Mouse (Mus musculus): ENCODE measurements around the gene Rnd3. TPM values are rescaled to one million over a fixed set of nuclear protein-coding genes. Genes with fewer than 3 reads are reported as not detected.

Rnd3 gene
- total and polyA plus RNA-seq, 2 experiments from 2014 or later, result 70.4 to 88.9 TPM

GRCm38 (mm10) chr2:51139912-51140446 is 8.9 kb downstream of the Rnd3 start:
- WGBS, result 22% methylated on average over 6 of the region's 6 CpGs
- H3K27ac ChIP-seq (ENCODE audit: low read depth, low read length), result no peak overlapping the region
- no peaks in the 10 kb centered on the region for H3K27me3 ChIP-seq (ENCODE audit: insufficient read depth, low read length)
- no peak for TF ChIP-seq CTCF (IDR thresholded peaks at IDR 0.05)
- no peak for DNase-seq (ENCODE audit: low spot score)
- H3K36me3 ChIP-seq (ENCODE audit: insufficient read depth, low read length), result peaks cover 11% of the 10 kb centered on the region
- H3K4me3 ChIP-seq (ENCODE audit: low read depth, low read length), result peak overlapping the region; percentile 20; the same call in 1 of the 2 replicates
- no peaks in the 10 kb centered on the region for H3K9me3 ChIP-seq (ENCODE audit: low read length)
- peaks cover 14% of the 10 kb centered on the region for H3K4me1 ChIP-seq (ENCODE audit: insufficient read depth, low read length)
- no peak overlapping the region for H3K9ac ChIP-seq (replicated peaks; ENCODE audit: low read length, poor library complexity, severe bottlenecking)
- H3K4me2 ChIP-seq (ENCODE audit: low read depth, low read length, poor library complexity, severe bottlenecking), result peak overlapping the region; percentile 30
- no peak for ATAC-seq (ENCODE audit: low FRiP score)

GRCm38 (mm10) chr2:51139218-51139911 is 9.5 kb downstream of the Rnd3 start:
- Histone ChIP-seq H3K4me2 (ENCODE audit: low read depth, low read length, poor library complexity, severe bottlenecking) (peak overlapping the region; percentile 5; the same call in 1 of the 2 replicates), H3K27ac (ENCODE audit: low read depth, low read length) (no peak overlapping the region), H3K9me3 (ENCODE audit: low read length) (no peaks in the 10 kb centered on the region), H3K9ac (replicated peaks; ENCODE audit: low read length, poor library complexity, severe bottlenecking) (no peak overlapping the region), H3K27me3 (ENCODE audit: insufficient read depth, low read length) (no peaks in the 10 kb centered on the region), H3K36me3 (ENCODE audit: insufficient read depth, low read length) (peaks cover 17% of the 10 kb centered on the region), H3K4me3 (ENCODE audit: low read depth, low read length) (no peak overlapping the region), H3K4me1 (ENCODE audit: insufficient read depth, low read length) (peaks cover 14% of the 10 kb centered on the region)
- TF ChIP-seq CTCF (IDR thresholded peaks at IDR 0.05), result no peak
- ATAC-seq (ENCODE audit: low FRiP score), result peak; percentile 52; the same call in 1 of the 2 replicates
- 18% methylated on average over 5 of the region's 5 CpGs for WGBS
- peak; percentile 68 for DNase-seq (ENCODE audit: low spot score)

GRCm38 (mm10) chr2:51137726-51138125 is 11.2 kb downstream of the Rnd3 start:
- H3K27me3 ChIP-seq (ENCODE audit: insufficient read depth, low read length), result no peaks in the 10 kb centered on the region
- TF ChIP-seq CTCF (IDR thresholded peaks at IDR 0.05), result no peak
- no peak overlapping the region for H3K27ac ChIP-seq (ENCODE audit: low read depth, low read length)
- DNase-seq (ENCODE audit: low spot score), result no peak
- ATAC-seq (ENCODE audit: low FRiP score), result no peak
- H3K36me3 ChIP-seq (ENCODE audit: insufficient read depth, low read length), result peaks cover 22% of the 10 kb centered on the region
- 53% methylated on average over 4 of the region's 4 CpGs for WGBS
- no peak overlapping the region for H3K4me3 ChIP-seq (ENCODE audit: low read depth, low read length)
- H3K9me3 ChIP-seq (ENCODE audit: low read length), result no peaks in the 10 kb centered on the region
- H3K4me2 ChIP-seq (ENCODE audit: low read depth, low read length, poor library complexity, severe bottlenecking), result no peak overlapping the region
- peaks cover 14% of the 10 kb centered on the region for H3K4me1 ChIP-seq (ENCODE audit: insufficient read depth, low read length)
- H3K9ac ChIP-seq (replicated peaks; ENCODE audit: low read length, poor library complexity, severe bottlenecking), result no peak overlapping the region

GRCm38 (mm10) chr2:51132181-51132580 is 16.7 kb downstream of the Rnd3 start:
- H3K4me1 ChIP-seq (ENCODE audit: insufficient read depth, low read length), result no peaks in the 10 kb centered on the region
- DNase-seq (ENCODE audit: low spot score) (no peak), ATAC-seq (ENCODE audit: low FRiP score) (no peak)
- 49% methylated on average over 20 of the region's 20 CpGs for WGBS
- no peak overlapping the region for H3K27ac ChIP-seq (ENCODE audit: low read depth, low read length)
- H3K27me3 ChIP-seq (ENCODE audit: insufficient read depth, low read length), result no peaks in the 10 kb centered on the region
- no peaks in the 10 kb centered on the region for H3K9me3 ChIP-seq (ENCODE audit: low read length)
- H3K36me3 ChIP-seq (ENCODE audit: insufficient read depth, low read length), result peaks cover 30% of the 10 kb centered on the region
- H3K9ac ChIP-seq (replicated peaks; ENCODE audit: low read length, poor library complexity, severe bottlenecking), result no peak overlapping the region
- no peak overlapping the region for H3K4me2 ChIP-seq (ENCODE audit: low read depth, low read length, poor library complexity, severe bottlenecking)
- TF ChIP-seq CTCF (IDR thresholded peaks at IDR 0.05), result no peak
- H3K4me3 ChIP-seq (ENCODE audit: low read depth, low read length), result no peak overlapping the region

GRCm38 (mm10) chr2:51128090-51128489 is 20.8 kb downstream of the Rnd3 start:
- Histone ChIP-seq H3K4me3 (ENCODE audit: low read depth, low read length) (no peak overlapping the region), H3K27ac (ENCODE audit: low read depth, low read length) (no peak overlapping the region), H3K9ac (replicated peaks; ENCODE audit: low read length, poor library complexity, severe bottlenecking) (no peak overlapping the region), H3K9me3 (ENCODE audit: low read length) (no peaks in the 10 kb centered on the region), H3K36me3 (ENCODE audit: insufficient read depth, low read length) (peaks cover 11% of the 10 kb centered on the region), H3K4me1 (ENCODE audit: insufficient read depth, low read length) (no peaks in the 10 kb centered on the region), H3K27me3 (ENCODE audit: insufficient read depth, low read length) (no peaks in the 10 kb centered on the region), H3K4me2 (ENCODE audit: low read depth, low read length, poor library complexity, severe bottlenecking) (no peak overlapping the region)
- TF ChIP-seq CTCF (IDR thresholded peaks at IDR 0.05), result no peak
- DNase-seq (ENCODE audit: low spot score) (no peak), ATAC-seq (ENCODE audit: low FRiP score) (no peak)
- 86% methylated on average over 4 of the region's 4 CpGs for WGBS

GRCm38 (mm10) chr2:51110271-51110670 is 38.6 kb downstream of the Rnd3 start:
- Histone ChIP-seq H3K4me1 (ENCODE audit: insufficient read depth, low read length) (no peaks in the 10 kb centered on the region), H3K36me3 (ENCODE audit: insufficient read depth, low read length) (no peaks in the 10 kb centered on the region), H3K9ac (replicated peaks; ENCODE audit: low read length, poor library complexity, severe bottlenecking) (no peak overlapping the region), H3K4me2 (ENCODE audit: low read depth, low read length, poor library complexity, severe bottlenecking) (no peak overlapping the region), H3K27me3 (ENCODE audit: insufficient read depth, low read length) (no peaks in the 10 kb centered on the region), H3K27ac (ENCODE audit: low read depth, low read length) (no peak overlapping the region), H3K4me3 (ENCODE audit: low read depth, low read length) (no peak overlapping the region), H3K9me3 (ENCODE audit: low read length) (no peaks in the 10 kb centered on the region)
- TF ChIP-seq CTCF (IDR thresholded peaks at IDR 0.05), result no peak
- 61% methylated on average over 2 of the region's 2 CpGs for WGBS
- peak; percentile 39 for DNase-seq (ENCODE audit: low spot score)
- ATAC-seq (ENCODE audit: low FRiP score), result no peak
